Mouse (Mus musculus) heart, postnatal 0 days (tissue): ENCODE measurements around the gene Emilin1.

Source experiments
- CTCF ChIP-seq: IDR thresholded peaks from 2 replicates; pipeline ENCODE4 v1.5.1; 2016; ENCODE audit warnings: antibody characterized with exemption, control low read depth, low read depth
- EP300 ChIP-seq: IDR thresholded peaks from 2 replicates; pipeline ENCODE4 v1.6.1; 2016; ENCODE audit warnings: antibody characterized with exemption, low read depth

DNA sequence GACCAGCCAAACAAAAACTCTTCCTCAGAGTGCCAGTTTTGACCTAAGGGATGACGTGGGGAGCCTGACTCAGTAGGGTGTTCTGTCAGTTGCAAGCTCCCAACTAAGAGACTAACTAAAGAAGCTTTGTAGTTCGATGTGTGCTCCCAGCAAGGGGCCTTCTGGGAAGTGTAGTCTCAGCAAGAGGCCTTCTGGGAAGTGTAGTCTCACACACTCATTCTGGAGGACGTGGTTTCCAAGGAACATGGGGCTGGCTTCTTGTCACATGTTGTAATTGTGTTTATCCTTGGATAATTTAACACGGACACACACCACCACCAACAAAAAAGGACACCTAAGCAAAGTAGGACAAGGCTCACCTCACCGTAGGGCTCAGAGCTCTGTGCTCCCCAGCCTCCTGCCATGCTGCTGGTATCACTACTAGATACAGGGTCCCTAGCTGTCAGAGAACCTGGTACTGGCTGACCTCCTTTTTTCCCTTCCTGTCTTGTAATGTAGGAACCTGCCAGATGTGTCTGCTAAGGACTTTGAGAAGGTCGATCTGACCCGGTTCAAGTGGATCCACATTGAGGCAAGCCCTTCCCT, 14.8 kb downstream of the Emilin1 start:
- TF ChIP-seq CTCF = no peak
- no peak for TF ChIP-seq EP300
